Mouse (Mus musculus) embryo, embryonic 10.5 days (tissue): Measurements from ENCODE around the gene Pmm1.
"Not testable (repeated sequence)": the region's sequence is repeated elsewhere in the genome, so short reads cannot be mapped to it uniquely, and the experiment has no call there.

Experiments used
- DNase-seq: peaks from one replicate; pipeline ENCODE4 v3.0.0-alpha.2; 2015; ENCODE audit warnings: low spot score

Pmm1 gene

GRCm38 (mm10) chr15:81927741-81928140 lies 33.0 kb downstream of the Pmm1 start:
- no peak for DNase-seq

DNA sequence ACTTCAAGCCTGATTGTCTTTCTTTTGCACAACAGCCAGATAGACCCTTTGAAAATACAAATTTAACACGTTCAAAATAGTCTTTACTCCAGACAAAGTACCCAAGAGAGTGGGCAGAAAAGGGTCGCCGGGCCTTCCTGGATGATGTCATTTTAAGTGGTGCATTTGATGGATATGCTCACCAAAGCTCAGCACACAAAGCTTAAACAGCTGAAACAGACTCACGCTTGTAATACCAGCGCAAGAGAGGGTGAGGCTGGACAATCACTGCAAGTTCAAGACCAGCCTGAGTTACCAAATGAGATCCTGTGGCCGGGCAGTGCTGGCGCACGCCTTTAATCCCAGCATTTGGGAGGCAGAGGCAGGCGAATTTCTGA lies 34.3 kb downstream of the Pmm1 start:
- no peak for DNase-seq

- peak; percentile 98 for DNase-seq
Measured at GRCm38 (mm10) chr15:81925760-81926445, 34.8 kb downstream of the Pmm1 start, which contains the start of gene Polr3h. Gene Polr3h, minus strand, starts transcription at chr15:81926240.

DNA sequence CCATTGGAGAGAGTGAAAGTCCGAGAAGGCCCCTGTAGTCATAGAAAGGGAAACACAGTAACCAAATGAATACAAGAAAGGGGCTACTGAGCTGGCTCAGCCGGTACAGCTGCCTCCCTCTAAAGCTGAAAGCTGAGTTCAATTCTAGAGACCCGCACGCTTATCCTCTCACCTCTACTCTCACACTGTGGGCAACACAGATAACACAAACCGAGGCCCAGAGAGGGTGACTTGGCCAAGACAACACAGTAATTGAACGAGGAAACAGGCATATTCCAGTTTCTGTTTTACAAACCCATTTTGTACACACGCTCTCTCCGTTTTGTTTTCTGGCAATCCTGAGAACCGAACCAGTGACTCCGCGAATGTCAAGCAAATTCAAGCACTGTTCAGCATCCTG lies 35.8 kb downstream of the Pmm1 start:
- no peak for DNase-seq

GRCm38 (mm10) chr15:81921255-81921654 lies 39.5 kb downstream of the Pmm1 start:
- DNase-seq, result no peak

GRCm38 (mm10) chr15:81920546-81921217 lies 40.0 kb downstream of the Pmm1 start:
- no peak for DNase-seq

GRCm38 (mm10) chr15:81919062-81919461 lies 41.7 kb downstream of the Pmm1 start:
- DNase-seq, result no peak

DNA sequence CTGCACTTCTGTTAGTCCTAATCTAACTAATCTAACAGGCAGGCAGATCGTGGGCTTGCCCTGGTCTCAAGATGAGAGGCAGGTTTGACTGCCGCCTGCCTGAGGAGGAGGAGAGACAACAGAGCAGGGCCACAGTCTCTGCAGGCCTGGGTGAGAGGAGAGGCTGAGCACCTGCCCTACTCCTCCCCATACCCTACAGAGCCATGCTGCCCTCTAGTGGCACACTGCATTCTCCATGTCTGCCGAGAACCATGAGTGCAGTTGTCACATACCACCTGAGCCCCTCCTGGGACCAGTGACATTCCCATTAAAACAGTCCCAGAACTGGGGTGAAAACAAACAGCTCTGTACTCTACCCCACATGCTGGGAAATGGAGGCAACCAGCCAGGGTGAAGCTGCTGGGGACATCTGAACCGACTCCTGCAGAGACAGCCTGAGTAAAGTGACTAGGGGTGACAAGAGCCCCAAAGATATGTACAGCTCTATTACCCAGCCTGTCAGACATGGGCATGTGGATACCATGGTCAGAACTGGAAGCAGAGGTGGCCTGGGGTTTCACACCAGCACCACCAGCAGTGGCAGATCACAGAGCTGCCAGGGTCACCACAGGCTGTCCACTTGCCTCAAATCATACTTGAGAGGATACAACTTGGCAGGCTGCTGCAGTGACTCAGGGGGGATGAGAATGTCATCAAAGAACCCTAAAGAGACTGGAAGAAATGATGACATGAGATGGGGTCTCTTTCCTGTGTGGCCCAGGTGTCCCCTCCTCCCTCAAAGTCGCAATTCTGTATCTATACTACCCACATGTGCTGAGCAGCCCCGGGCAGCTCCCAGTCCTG lies 42.9 kb downstream of the Pmm1 start:
- peak; percentile 74 for DNase-seq

DNA sequence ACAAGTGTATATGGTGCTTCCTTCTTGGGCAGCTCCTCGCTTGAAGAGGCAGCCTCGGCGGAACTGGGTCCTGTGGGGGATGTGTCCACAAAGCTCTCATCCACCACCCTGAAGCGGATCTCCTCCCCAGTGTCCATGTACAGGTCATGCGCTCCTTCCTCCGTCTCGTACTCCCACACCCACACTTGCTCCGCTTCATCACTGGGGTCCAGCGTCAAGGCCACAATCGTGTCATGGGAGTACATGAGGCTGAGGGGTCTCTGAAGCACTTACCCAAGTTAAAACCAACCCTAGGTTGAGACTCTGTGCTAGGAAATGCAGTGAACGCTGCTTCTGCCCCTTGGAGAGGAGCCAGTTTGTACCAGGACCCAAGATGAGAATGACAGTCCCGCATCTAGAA lies 43.5 kb downstream of the Pmm1 start:
- DNase-seq, result no peak

GRCm38 (mm10) chr15:81915663-81916062 lies 45.1 kb downstream of the Pmm1 start:
- DNase-seq, result no peak

DNA sequence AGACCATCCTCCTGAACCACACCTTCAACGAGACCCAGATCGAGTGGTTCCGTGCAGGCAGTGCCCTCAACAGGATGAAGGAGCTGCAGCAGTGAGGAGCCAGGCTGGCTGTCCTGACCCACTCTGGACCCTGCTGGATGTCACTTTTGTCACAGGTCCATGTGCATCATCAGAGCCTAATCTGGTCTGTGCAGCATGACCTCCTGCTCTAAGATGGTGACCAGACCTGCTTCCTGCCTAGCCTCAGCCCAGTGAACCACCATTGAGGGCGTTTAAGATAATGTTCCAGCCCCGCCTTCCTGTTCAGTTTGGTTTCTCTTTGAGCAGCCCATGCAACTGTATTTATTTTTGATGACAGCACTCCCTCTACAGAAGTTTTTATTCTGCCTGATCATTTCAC lies 46.1 kb downstream of the Pmm1 start:
- no peak for DNase-seq

- no peak for DNase-seq
Measured at GRCm38 (mm10) chr15:81912498-81912897, 48.2 kb downstream of the Pmm1 start.

- DNase-seq, result not testable (repeated sequence)
Measured at GRCm38 (mm10) chr15:81908767-81909166, 52.0 kb downstream of the Pmm1 start.

DNA sequence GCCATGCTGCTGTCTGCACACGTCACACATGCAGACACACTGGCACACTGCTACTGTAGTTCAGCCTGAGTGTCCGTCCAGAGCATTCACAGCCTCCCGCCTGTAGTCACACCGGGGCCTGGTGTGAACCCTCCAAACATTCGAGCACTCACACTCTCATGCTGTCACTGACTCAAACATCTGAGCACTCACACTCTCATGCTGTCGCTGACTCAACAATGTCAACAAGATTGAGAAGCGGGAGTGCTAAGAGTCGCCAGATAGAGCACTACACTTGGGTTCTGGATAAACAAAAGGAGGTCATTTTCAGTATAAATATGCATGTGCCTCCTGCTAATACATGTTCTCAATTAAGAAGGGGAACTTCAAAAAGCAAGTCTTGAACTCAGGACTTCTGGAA lies 52.8 kb downstream of the Pmm1 start:
- DNase-seq, result no peak

GRCm38 (mm10) chr15:81904939-81905338 lies 55.8 kb downstream of the Pmm1 start:
- DNase-seq, result peak; percentile 79
